Mouse (Mus musculus): ENCODE data around the gene Ado. TPM values are rescaled to one million over a fixed set of nuclear protein-coding genes. Genes with fewer than 3 reads are reported as not detected.

Gene Ado
- polyA plus RNA-seq, 1 experiment from 2014 or later = 85.1 TPM

Other genes with a start within 250 kb of the Ado start
- gene Egr2, start 13.5 kb downstream of the Ado start, polyA plus RNA-seq (2016; fragmentation: Nextera tagmentation; extraction: Ambion mirVana) = 0.86 and 1.1 TPM in 2 replicates

Data from embryonic facial prominence, embryonic 10.5 days (tissue).